Mouse (Mus musculus): Measurements from ENCODE around the gene Nfia.

DNA sequence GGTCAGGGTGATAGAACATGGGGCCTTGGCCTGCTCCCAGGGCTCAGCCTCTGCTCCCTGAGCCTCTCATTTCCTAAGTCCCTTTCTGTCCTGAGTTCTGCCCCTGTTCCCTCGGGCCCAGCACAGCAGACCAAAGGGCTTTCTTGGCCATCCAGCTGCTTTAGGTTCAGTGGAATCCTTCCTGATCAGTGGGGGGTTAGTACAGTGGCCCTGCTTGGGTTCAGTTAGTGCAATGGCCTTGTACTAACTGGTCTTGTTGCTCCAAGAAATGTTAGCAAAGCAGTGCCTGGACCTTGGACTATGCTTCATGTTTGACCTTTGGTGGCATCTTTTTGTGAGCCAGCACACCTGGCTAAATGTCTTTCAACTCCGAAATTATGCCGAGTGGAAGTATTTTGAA lies 66.1 kb downstream of the Nfia start:
- TF ChIP-seq CTCF (IDR thresholded peaks at IDR 0.05; ENCODE audit: low read depth, low read length) (no peak), GATA2 (IDR thresholded peaks at IDR 0.05; ENCODE audit: borderline replicate concordance, low read depth, low read length) (no peak), GATA1 (IDR thresholded peaks at IDR 0.05; ENCODE audit: borderline replicate concordance, low read length) (no peak), POLR2AphosphoS5 (IDR thresholded peaks at IDR 0.05; ENCODE audit: insufficient replicate concordance, low read depth, low read length) (no peak), TAL1 (conservative IDR thresholded peaks at IDR 0.05; ENCODE audit: low read depth, low read length) (no peak)

Data from G1E (cell line).